Mouse (Mus musculus) bone marrow, adult 2 months (tissue): ENCODE results near the gene Ube4a.

Source experiments
- CTCF ChIP-seq: fragments of 200-500 bp; IDR thresholded peaks from 2 replicates; pipeline ENCODE4 v1.5.1; 2011; ENCODE audit warnings: low read length, control low read depth; ENCODE audit not compliant: control insufficient read depth, insufficient read depth
- POLR2A ChIP-seq: fragments of 200-500 bp; IDR thresholded peaks from 2 replicates; pipeline ENCODE4 v1.6.1; 2011; ENCODE audit warnings: low read depth, mild to moderate bottlenecking, control low read depth, low read length, borderline replicate concordance; ENCODE audit not compliant: control insufficient read depth

DNA sequence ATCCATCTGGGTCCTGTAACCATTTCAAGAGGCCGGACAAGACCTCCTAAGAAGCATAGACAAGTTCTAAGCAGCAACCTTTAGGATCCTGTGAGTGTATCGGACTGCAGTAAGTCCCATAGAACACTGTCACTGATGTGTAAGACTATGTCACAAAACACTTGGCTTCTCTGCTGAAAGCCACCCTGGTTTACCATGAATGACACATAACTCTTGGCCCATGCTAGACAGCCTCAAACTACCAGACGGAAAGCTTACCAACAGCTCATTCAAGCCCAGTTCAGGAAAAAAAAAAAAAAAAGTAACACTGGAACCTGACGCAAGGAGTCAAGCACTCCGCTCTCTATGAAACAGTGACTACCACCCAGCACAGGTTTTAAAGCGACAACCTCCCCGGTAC lies 87.7 kb downstream of the Ube4a start:
- no peak for TF ChIP-seq POLR2A
- no peak for TF ChIP-seq CTCF
